Mouse (Mus musculus) megakaryocyte, adult 5-6 weeks (primary cell): ENCODE results near the gene Spsb1. TPM values are rescaled to one million over a fixed set of nuclear protein-coding genes. Genes with fewer than 3 reads are reported as not detected.

Source experiments
- ATAC-seq: 2 replicates; pipeline ENCODE4 v1.8.0; 2016; ENCODE audit warnings: mild to moderate bottlenecking, inconsistent platforms; ENCODE audit not compliant: poor library complexity, severe bottlenecking
- total RNA-seq, 2 experiments: library from RNA; stranded (forward) in 1 of 2; stranded (reverse) in 1 of 2; fragments of 153-499, 151-499 nt in 1 of 2; fragments of 221-1000, 200-1000 nt in 1 of 2; gene quantifications; 2 replicates each; pipeline versions ENCODE4 v1.2.3 to v1.2.4; 2015 to 2017

The Spsb1 gene
- total RNA-seq, 2 experiments from 2014 or later: 0.11 to 0.22 TPM

DNA sequence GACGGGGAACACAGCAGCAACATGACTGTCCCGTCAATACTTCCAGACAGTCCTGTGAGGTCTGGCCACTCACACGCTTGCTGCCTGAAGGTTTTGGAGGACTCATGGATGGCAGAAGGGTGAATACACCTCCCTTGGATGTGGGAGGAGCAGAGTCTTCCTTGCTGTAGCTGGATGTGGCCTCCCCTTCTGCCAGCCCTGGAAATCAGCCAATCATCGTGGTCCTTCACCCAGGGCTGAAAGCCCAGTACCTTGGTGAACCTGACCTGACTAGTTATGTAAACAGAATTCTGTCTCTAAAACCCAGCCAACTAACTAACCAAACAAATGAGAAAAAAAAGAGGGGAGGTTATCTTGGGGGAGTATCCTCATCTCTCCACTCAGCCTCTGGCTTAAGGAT, 90.4 kb downstream of the Spsb1 start:
- no peak for ATAC-seq

DNA sequence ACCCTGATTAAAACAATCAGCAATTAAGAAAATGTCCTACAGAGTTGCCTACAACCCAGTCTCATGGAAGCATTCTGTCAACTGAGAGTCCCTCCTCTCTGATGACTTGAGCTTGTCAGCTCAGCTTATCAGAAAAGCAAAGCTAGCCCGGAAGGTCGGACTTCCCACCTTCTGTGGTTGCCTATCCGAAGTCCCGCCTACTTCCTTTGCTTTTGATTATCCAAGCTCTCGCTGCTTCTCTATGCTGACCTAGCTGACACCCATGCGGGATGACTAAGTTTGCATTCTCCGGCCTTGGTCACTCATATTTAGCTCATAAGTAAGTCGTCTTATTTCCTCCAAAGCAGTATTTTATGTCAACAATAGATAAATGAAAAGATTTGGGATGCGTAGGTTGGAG, 91.3 kb downstream of the Spsb1 start:
- ATAC-seq: no peak

DNA sequence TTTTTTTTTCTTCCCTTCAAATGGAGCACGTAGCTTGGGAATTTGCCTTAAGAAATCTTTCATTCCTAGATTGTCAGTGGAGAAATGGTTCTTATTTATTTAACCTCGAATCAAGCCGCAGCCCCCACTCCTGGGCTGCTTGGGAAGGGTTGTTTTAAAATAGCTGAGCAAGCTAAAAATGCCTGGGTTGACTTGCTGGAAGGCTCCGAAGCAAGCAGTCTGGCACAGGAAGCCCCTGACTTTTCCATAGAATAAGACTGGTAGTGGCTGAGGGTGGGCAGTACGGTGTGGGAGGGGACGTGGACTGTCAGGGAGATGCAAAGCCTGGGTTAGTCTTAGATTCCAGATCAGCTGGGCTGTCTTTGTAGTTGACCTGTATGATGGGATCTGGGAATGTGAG, 94.5 kb downstream of the Spsb1 start:
- no peak for ATAC-seq

DNA sequence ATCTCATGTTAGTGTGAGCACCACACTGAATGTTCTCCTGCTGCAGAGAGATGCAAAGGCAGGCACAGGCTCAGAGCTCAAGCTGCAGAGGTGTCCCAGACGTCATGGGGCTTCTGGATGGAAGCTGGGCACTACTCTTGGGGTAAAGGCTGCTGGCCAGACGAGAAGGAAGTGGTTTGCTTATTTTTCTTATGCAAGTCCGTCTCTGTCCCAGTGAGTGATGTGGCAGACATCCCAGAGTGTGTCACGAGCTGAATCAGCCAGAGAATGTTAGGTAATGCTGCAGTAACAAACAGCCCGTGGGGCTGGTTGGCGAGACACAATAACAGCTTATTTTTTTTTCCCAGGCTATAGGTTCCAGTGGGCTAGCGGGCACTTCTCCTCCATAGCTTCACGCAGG, 96.3 kb downstream of the Spsb1 start:
- peak; percentile 44 for ATAC-seq

DNA sequence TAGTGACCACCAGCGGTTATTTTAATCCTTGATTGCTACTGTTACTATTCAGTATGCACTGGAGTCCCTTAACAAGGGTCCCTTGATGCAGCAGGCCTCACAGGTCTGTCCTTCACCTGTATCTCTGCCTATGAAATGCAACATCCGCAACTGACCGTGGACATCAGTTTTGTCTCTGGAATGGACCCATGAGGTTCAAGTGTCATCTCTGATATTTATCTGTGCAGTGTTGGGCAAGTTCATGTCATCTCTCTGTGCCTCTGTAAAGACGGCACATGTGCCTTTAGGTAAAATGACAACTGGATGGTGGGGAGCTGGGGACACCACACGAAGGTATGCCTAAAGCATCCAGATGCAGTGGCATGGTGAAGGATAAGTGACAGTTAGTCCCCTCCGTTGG, 96.7 kb downstream of the Spsb1 start:
- no peak for ATAC-seq

DNA sequence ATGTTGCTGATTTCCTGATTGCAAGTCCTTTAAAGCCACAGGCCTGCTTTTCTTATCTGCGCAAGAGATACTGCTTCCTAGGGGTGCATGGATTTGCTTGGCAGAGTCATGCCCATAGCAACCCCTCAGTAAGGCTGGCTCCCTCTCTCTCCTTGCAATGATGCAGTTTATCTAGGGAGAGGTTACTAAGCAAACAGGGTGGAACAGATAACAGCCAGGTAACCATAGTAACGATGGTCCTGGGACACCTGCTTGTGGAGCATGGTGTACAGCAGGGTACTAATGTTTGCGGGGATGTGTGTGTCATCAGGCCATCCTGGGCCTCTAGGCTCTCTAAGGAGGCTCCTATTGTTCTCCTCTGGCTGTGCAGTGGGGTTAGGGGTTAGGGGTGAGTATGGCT, 97.2 kb downstream of the Spsb1 start:
- ATAC-seq: no peak

DNA sequence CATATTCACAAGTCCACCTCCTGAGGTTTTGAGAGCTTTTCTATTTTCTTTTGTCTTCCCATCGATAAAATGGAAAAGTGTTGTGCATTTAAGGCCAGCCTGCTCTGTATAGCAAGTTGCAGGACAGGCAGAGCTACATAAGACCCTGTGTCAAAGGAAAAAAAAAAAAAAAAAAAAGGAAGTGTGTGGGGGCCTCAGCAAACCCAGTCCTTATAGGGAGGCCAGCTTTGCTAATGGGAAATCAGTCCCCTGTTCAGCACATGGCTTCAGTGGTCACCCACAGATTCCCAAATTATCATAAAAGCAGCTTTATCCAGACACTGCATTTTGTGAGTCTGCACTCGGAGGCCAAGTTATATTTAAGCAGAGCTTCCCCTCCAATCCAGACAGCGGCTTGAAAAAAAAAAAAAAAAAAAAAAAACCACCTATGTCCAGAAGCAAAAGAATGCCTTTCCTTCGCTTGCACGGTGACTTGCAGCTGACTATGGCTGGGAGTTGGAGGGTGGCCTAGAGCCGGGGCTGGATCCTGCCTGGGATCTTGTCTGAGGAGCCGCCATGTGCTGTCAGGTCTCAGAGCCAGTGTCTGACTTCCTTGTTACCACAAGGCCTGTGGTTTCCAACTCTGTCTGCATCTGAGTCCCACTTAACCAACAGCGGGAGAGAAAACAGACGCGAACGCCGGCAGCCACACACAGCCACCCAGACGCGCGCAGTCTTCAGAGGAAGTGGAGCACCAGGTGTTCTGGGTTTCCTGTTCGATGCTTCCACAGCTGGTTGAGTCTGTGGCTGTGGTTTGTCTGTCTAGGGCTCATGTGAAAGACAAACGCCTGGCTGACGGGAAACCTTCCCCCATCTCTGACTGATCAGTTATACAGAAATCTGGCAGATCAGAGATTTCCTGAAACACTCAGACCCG, 98.7 kb downstream of the Spsb1 start:
- peak; percentile 75 for ATAC-seq

DNA sequence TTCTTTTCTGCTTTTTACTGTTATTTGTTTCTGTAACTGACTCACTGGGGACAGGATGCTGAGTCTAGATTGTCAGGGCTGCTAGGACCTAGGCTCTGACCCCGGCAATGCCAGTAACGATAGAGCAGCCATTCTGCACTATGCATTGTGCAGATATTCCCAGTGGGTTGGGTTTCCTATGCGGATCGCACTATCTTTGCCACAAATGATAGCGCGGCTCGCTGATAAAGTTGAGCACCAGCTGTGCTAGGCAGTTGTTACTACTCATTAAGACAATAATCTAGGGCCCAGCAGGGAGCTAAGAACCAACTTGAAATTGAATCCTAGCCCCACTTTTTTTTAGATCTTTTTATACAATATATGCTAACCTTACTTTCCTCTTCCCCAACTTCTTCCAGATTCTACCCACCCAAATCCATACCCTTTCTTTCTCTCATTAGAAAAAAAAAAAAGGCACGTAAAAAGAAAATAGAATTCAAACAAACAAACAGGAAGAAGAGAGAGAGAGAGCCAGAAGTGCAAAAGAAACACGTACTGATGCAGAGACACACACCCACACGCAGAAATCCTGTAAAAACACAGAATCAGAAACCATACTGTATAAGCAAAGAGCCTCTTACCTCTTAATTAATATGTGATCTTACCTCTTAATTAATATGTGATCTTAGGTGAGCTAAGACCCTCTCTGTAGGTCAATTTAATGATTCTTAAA, 99.5 kb downstream of the Spsb1 start:
- no peak for ATAC-seq

DNA sequence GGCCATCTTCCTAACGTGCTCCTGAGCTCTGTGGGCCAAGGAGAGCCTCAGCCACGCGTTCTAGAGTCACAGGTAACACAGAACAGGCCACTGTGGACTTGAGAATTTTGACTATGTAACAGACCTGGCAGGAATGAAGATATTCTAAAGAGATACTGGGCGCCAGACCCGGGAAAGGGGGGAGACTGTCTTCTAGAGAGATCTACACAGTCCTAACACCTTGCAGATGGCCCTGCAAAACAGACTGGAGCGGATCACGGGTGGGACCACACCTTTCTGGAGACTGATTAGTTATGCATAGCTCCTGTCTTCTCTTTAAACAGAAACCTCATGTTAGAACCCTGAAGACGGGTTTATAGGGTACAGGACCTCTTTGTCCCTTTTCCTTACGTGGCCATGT, 100.1 kb downstream of the Spsb1 start:
- no peak for ATAC-seq

DNA sequence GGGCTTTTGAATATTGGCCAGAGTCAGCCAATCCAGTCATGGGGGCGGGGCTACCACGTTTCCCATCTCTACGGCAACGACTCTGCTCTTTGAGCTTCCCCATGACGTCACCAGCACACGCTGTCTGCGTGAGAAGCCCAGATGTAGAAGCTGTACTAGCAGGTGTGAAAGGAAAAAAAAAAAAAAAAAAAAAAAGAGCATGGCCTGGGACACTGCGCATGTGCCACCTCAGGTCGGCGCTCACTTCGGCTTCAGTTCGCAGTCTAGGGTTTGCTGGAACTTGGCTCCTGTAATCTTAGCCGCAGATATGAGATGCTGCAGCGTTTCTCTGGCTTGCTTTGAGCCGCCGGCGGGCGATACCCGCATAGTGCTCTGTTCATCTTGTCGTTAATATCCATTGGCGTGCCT, 100.5 kb downstream of the Spsb1 start:
- ATAC-seq: peak; percentile 12

DNA sequence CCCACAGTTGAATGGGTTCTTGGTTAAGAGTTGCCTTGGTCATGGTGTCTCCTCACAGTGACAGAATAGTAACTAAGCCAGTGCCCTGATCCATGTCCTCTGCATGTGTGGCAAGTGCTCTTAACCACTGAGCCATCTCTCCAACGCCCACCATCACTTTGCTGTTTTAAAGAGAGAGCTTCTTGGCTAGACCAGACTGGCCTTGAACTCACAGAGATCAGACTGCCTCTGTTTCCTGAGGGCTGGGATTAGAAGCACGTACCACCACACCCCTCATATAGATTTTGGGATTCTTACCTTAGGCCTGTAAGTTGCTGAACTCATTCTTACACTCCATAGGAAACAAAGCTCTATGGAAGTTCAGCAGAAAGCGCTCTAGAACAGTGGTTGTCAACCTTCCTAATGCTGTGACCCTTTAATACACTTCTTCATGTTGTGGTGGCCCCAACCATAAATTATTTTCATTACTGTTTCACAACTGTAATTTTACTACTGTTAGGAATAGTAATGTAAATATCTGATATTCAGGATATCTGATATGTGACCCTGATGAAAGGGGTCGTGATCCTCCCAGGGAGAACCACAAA, 101.1 kb downstream of the Spsb1 start:
- ATAC-seq: no peak

DNA sequence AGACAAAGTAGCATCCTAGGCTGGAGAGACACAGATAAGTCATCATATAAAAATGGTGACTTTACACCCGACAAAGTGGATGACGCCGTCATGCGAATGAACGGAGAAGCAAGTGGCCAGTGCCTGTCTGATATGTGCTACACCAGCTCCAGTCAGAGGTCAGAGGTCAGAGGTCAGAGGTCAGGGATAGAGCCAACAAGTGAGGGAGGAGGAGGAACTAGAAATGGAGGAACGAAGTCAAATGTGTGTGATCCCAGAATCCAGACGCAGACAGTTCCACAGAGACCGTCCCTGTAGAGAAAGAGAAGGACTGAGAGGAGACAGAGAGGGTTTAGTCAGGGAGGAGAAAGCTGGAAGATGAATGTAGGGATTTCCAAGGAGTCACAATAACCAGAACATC, 103.3 kb downstream of the Spsb1 start:
- no peak for ATAC-seq

DNA sequence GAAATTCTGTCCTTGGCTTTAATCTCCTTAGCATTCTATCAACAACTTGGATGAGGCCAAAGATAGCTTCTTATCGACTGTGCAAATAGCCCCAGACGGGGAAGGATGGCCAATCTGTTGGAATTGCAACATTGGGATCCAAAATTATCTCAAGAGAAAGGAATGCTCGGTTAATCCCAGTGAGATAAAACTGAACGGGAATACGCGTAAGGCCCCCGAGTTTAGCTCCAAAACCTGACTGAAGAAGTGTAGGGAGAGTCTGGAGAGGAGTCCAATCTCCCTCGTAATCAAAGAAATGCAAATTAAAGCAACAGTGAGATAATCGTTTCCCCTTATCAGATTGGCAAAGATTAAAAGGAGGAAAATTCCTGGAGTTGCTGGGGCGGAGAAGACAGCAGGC, 104.2 kb downstream of the Spsb1 start:
- no peak for ATAC-seq

DNA sequence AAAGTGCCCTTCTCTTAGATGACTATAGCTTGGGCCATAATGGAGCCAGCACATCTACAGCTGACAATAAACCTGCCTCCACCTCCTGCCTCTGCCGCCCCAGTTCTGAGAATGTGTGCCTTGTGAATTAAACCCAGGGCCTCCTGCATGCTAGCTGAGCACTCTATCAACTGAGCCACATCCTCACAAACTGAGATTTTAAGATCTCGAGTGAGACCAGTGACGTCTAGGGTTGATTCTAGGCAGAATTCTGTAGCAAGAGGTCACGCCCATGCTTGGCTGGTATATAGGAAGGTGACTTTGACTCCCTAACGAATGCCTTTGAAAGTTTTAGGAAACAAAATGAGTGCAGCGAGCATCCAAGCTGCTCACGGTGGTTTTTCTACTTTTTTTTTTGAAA, 104.8 kb downstream of the Spsb1 start:
- ATAC-seq: no peak

DNA sequence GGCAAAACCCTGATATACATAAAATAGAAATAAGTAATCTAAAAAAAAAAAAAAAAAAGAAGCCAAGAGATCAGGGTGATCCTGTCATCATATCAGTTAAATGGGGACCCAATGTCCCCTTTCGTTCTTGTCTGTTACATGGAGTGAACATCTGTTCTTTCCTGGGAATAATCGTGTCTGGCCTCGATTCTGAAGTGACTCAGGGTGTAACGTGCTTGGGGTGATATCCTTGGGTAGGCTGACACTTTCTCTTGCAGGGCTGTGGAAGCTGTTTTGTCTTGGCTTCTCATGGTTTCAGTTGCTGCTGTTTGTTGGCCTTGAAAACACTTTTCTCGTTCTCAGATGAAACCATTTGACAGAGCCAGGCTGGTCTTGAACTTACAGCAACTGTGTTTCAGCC, 105.8 kb downstream of the Spsb1 start:
- no peak for ATAC-seq

DNA sequence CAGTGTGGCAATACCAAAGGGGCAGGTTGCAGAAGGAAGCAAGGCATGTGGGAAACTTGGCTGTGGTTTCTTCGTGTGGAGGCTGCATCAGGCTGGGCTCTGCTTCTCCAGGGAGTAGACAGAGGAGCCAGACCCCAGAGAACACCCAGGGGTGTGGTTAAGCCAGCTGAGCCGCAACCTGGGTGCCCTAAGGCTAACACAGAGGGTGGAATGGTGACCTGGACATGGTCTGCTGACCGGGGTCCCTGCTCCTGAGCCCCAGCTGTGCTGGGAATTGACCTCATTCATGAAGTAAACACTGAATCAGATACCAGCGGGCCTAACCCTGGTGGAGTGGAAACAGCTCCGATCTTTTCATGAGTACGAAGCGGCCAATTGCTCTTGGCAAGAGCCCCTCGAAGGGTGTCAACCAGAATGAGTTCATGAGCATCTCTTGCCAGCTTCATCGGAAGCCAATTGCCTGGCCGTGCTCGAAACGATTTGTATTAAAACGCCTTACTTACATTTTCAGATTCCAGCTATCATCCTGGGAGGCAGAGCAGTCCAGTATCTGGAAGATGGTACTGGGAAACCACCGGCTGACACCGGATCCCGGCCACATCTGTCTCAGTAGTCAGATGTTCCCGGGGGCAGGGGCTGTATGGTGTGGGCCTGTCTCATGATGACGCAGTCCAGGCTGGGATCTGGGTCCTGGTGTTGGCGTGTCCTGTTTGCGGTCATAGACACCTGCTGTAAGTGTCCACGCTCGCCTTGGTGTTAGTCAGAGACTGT, 107.8 kb downstream of the Spsb1 start:
- ATAC-seq: 0 out of 2 replicates have a peak, but pooled peaks have one; percentile 4

Other genes with a start within 250 kb of the Spsb1 start
- 1.2 and 2.9 TPM in 2 replicates for gene Tmem201, start 217.0 kb downstream of the Spsb1 start, total RNA-seq (2015)
- gene Tmem201, start 217.0 kb downstream of the Spsb1 start, total RNA-seq (2017): 1.5 and 1.9 TPM in 2 replicates
- gene Slc25a33, start 180.8 kb downstream of the Spsb1 start, total RNA-seq (2015): 1.7 and 2.3 TPM in 2 replicates
- 1.1 and 1.7 TPM in 2 replicates for gene Slc25a33, start 180.8 kb downstream of the Spsb1 start, total RNA-seq (2017)
- gene H6pd, start 54.0 kb upstream of the Spsb1 start, total RNA-seq (2015): 14.4 and 16.1 TPM in 2 replicates
- 26.1 and 32.7 TPM in 2 replicates for gene H6pd, start 54.0 kb upstream of the Spsb1 start, total RNA-seq (2017)
- 1.0 and 1.9 TPM in 2 replicates for gene Gpr157, start 132.3 kb upstream of the Spsb1 start, total RNA-seq (2015)
- 1.6 and 2.6 TPM in 2 replicates for gene Gpr157, start 132.3 kb upstream of the Spsb1 start, total RNA-seq (2017)
- gene Slc2a5, start 164.2 kb upstream of the Spsb1 start, total RNA-seq (2015): not detected in 2 replicates
- 0.11 TPM in 1 of 2 replicates, not detected in the other for gene Slc2a5, start 164.2 kb upstream of the Spsb1 start, total RNA-seq (2017)
- gene Slc2a7, start 193.9 kb upstream of the Spsb1 start, total RNA-seq (2015): not detected in 2 replicates
- gene Slc2a7, start 193.9 kb upstream of the Spsb1 start, total RNA-seq (2017): not detected in 2 replicates
- gene Car6, start 246.3 kb upstream of the Spsb1 start, total RNA-seq (2015): 0.20 and 0.39 TPM in 2 replicates
- not detected in 2 replicates for gene Car6, start 246.3 kb upstream of the Spsb1 start, total RNA-seq (2017)